Mouse (Mus musculus) heart, adult 2 months (tissue): ENCODE data around the gene Tas1r1.

Experiments
- EP300 ChIP-seq: fragments of 200-500 bp; IDR thresholded peaks from 2 replicates; pipeline ENCODE4 v1.6.1; 2011; ENCODE audit warnings: low read depth, low read length, control low read depth; ENCODE audit not compliant: insufficient read depth
- POLR2A ChIP-seq: fragments of 200-500 bp; IDR thresholded peaks from 2 replicates; pipeline ENCODE4 v1.6.1; 2011; ENCODE audit warnings: mild to moderate bottlenecking, low read depth, low read length, control low read depth; ENCODE audit not compliant: insufficient read depth

DNA sequence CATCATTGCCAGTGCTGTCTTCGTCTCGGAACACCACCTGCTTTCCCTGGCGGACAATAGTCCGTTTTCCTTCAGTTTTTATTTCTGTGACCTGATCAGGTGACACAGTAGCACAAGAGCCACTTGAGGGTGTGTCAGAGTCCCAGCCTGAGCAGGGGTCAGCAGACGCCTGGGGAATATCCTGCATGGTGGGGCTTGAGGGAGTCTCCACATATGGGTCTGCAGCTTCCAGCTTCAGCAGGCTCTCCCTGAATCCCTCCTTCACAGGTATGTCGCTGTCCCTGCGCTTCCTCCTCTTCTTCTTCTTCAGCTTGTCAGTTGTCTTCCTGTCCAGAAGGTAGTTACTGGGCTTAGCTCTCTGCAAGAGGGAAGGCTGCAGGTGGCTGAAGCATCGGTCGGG, 46.3 kb downstream of the Tas1r1 start:
- TF ChIP-seq EP300: no peak
- TF ChIP-seq POLR2A: no peak
